Mouse (Mus musculus) embryo, embryonic 10 days (tissue): ENCODE data around the gene 4930486L24Rik.
"Not testable (repeated sequence)": the region's sequence is repeated elsewhere in the genome, so short reads cannot be mapped to it uniquely, and the experiment has no call there.

Experiments
- DNase-seq: peaks from one replicate; pipeline ENCODE4 v3.0.0-alpha.2; 2015; ENCODE audit warnings: low spot score

4930486L24Rik gene

GRCm38 (mm10) chr13:60864281-60864680 lies at the start of gene 4930486L24Rik:
4930486L24Rik (minus strand) TSS chr13:60864475.
- no peak for DNase-seq

- DNase-seq: not testable (repeated sequence)
Observed at GRCm38 (mm10) chr13:60904780-60905179, 40.5 kb upstream of the 4930486L24Rik start, which contains the start of gene Tpbpb. Tpbpb (minus strand) TSS chr13:60904880.

DNA sequence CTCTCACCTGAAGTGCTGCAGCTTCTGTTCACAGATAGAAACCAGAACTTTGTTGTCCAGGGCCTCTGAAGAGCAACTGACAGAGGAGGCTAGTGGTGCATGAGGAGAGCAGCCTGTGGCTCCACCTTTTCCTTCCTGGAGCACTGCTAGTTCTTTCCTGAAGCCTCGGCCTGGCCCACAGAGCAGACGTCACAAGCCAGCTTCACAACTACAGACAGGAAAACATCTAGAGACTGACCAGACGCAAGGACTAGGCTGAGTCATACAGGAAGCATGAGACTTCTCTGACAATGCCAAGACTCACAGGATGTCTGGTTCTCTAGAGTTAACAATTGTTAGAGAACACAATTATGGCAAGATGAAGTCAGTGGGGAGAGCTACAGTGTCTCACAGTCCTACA lies 33.1 kb upstream of the 4930486L24Rik start, which contains the start of gene Ctla2b:
Ctla2b (minus strand) TSS at position 120 of the 400 bp plus-strand sequence.
- DNase-seq: peak; percentile 12

DNA sequence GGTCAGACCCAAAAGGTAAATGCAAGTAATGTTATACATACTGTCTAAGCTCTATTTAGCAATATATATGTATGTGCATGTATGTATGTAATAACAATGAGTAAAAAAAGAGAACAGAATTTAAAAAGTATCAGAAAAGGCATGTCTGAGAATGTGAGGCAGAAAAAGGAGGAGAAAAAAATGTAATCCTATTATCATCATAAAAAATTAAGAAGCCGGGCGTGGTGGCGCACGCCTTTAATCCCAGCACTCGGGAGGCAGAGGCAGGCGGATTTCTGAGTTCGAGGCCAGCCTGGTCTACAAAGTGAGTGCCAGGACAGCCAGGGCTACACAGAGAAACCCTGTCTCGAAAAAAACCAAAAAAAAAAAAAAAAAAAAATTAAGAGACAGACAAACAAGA lies 32.5 kb upstream of the 4930486L24Rik start, which contains the start of gene Gm49392:
Gm49392 (minus strand) TSS at position 101 of the 400 bp plus-strand sequence.
- DNase-seq: not testable (repeated sequence)

DNA sequence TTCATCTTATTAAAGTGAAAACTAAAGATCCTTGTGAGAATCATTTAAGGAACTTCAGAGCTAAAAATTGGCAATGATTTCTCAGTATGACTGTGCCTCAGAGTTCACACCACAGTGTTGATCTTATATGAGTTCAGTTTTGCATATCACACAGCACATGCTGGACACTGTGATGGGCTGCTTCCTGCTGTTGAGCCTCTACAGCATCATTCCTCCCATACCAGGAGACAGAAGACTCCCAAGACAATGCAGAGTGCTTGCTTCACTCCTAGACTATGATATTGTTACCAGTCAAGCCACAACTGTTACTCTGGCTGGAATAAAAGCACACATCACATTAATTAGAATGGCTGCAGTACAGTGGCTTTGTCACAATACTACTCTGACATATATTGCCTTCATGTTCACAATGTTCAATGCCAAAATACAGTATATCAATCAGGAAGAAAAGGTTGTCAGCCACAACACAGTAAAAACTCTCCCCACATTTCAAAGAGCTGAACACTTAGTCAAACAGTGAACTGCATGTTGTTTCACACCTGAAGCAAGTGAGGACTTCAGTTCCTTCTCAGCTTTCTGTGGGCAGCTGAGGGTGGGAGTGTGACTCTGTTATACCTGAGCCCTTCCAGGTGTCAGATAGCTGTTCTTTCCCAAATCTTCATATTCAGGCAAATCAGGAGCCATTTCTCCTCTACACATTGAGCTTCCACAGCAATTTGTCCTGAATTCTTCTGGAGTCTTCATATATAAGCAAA lies 31.3 kb upstream of the 4930486L24Rik start:
- no peak for DNase-seq

DNA sequence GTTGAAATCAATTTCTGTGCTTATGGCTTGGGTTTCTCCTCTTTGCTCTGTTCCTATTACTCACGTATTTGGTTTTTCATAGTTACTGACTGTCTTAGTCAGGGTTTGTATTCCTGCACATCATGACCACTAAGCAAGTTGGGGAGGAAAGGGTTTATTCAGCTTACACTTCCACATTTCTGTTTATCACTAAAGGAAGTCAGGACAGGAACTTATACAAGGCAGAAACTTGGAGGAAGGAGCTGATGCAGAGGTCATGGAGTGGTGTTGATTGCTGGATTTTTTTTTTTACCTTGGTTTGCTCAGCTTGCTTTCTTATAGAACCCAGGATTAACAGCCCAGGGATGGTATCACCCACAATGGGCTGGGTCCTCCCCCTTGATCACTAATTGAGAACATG lies 28.0 kb upstream of the 4930486L24Rik start:
- no peak for DNase-seq

DNA sequence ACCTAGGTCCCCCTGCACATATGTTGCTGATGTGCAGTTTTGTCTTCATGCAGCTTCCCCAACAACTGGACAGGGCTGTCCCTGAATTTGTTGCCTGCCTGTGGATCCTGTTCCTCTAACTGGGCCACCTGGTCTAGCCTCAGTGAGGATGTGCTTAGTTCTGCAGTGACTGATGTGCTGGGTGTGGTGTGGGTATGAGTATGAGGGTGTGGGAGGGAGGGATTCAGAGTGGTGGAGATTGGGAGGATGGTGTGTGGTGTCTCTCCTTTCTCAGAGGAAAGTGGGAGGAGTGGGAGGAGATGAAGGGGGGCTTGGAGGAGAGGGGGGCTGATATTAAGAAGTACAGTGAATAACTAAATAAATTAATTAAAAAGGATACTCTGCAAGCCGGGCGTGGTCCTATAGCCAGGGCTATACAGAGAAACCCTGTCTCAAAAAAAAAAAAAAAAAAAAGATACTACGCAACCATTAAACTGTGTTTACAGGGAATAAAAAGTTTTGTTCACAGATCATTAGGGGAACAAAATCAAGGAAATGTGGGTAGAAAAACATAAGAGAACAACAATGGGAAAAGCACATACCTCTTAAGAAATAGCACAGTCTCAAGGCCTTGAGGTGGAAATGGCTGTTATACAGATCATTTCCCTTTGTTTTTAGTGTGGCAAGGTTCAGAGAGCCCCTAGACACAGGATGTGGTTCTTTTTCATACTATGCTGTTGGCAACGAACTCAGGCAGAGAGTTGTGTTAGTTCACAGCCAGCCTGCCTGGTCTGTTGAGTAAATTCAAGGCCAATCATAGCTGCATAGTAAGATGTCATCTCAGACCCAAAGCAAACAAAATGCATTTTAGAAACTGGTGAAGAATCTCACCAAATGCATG lies 15.8 kb downstream of the 4930486L24Rik start:
- DNase-seq: no peak

GRCm38 (mm10) chr13:60843153-60843552 lies 21.1 kb downstream of the 4930486L24Rik start:
- DNase-seq: no peak

DNA sequence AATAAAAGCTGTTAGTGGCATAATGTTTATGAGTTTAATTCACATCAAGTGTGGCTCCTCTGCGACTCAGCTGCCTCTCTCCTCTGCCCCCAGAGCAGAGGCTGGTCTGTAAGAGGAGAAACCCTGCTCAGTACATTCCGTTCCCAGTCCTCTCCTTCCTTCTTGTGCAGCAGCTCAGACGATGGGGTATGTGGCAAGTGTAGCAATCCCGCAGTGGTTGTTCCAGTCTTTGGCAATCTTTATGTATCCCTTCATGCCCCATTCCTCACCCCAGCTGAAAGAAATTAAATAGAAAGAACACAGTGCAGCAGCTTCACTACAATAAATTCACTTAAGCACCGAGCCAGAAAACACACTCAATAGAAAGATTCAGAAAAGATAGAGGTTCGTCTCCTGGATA lies 21.6 kb downstream of the 4930486L24Rik start:
- DNase-seq: no peak

DNA sequence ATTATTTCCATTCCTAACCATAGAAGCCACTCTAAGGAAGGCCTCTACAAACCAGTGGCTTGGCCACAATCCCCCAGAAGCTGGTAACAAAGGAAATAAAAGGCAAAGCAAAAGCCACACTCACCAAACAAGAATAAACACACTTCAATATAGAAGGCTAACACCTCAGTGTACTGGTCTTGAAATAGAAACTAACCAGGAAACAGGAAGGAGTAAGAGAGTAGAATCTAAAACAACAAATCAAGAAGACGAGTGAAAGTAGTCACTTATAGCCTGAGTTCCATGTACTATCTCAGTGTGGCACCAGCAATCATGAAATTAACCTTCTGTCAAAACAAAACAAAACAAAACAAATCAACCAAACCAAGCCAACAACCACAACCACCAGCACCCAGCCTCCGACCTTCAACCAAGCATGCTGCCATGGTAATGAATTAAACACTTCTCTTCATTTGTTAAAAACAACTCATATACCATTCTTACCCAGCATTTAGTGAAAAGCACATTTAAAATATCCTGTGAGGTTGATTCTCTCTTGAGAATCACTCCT lies 24.8 kb downstream of the 4930486L24Rik start:
- no peak for DNase-seq

DNA sequence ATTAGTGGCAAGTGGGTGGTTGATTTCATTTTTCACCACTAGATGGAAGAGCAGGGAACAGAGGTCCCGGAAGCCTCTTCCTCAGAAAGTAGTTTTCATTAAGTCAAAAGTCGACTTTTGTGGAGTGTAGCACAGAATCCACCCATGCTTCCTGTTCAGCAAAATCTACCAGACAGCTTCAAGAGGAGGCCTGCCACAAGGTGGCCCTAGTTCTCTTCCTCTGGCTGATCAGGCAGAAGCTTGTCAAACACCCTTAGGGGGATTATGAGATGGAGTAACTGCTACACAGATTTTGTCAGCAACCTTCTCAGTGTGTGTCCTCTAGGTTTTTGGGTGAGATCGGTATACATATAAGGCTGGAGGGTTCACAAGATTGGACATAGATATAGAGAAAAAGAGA lies 38.2 kb downstream of the 4930486L24Rik start:
- no peak for DNase-seq

DNA sequence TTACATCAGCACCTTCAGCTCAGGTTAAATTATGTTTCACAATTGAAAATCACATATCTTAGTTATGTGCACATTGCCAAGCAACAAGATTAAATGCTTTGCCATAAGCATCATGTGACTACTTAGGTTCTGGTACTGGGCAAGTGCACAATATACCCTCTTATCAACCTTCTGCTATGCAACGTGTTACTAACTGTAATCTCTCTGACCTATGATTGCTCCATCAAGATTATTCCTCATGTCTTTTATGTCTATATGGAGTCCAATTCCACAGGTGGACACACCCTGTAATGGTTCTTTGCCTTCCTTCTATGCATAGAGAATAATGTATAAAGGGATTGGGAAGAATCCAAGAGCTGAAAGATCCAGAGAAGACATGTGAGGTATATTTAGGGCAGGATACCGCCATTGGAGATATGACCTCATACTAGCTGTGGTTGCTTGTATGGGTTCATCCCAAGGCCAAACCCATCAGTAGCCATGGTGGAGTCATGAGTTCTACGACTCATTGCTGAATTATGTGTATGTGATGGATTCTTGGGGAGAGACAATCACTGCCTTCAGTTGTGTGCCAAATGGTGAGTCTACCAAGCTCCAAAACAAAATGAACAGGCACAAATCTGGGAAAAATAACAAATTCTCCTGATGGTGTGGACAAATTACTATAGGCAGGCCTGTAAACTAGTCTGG lies 43.6 kb downstream of the 4930486L24Rik start:
- DNase-seq: no peak

DNA sequence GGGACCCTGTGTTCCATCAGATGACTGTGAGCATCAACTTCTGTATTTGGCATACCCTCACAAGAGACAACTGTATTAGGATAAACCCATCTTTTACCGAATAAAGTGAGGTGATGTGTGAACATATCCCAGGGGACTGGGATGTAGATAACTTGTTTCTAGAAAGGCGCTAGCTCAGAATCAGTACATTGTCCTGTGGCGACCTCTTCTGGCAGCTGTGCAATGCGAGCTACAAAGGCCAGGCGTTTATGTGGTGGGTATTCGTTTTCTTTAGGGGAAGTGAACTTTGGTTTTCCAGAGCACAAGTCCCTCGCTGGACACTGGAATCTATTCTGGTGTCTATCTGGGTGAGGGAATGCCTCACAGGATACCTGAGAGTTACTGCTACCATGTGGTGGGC lies 44.8 kb downstream of the 4930486L24Rik start:
- DNase-seq: peak; percentile 75

GRCm38 (mm10) chr13:60813722-60814121 lies 50.6 kb downstream of the 4930486L24Rik start:
- no peak for DNase-seq

- DNase-seq: no peak
Observed at GRCm38 (mm10) chr13:60812768-60813167, 51.5 kb downstream of the 4930486L24Rik start.

- DNase-seq: no peak
Observed at GRCm38 (mm10) chr13:60809690-60810089, 54.6 kb downstream of the 4930486L24Rik start.

DNA sequence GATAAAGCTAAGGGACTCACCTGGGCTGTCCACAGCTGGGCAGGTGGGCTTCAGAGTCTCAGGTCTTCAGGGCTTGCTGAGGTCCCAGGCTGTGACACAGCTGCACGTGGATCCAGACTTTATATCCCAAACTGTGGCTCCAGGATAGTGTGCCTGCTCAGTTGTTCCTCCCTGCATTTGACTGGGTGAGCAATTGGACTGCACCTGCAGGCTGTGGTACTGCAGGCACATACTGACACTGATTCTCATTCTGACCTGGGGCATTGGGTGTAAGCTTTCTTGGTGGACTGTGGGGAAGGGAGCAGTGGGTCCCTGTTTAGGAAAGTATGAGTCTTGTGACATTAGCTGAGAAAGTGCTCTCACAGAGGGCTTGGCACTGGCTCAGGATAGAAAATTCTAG lies 61.5 kb downstream of the 4930486L24Rik start, which contains the start of gene Ctsll3:
Ctsll3 (minus strand) TSS at position 101 of the 400 bp plus-strand sequence.
- DNase-seq: no peak
